Mouse (Mus musculus) G1E (cell line): ENCODE results near the gene Onecut1.

Source experiments
- CTCF ChIP-seq: IDR thresholded peaks from 2 replicates; pipeline ENCODE4 v1.5.1; 2012; ENCODE audit warnings: low read depth, low read length, inconsistent platforms, mixed read lengths
- GATA1 ChIP-seq: IDR thresholded peaks from 2 replicates; pipeline ENCODE4 v1.6.1; 2012; ENCODE audit warnings: borderline replicate concordance, low read length, inconsistent platforms, mixed read lengths
- POLR2AphosphoS5 ChIP-seq: IDR thresholded peaks from 2 replicates; pipeline ENCODE4 v1.6.1; 2012; ENCODE audit warnings: low read depth, low read length, inconsistent platforms; ENCODE audit not compliant: insufficient replicate concordance
- TAL1 ChIP-seq: conservative IDR thresholded peaks from 2 replicates; pipeline ENCODE4 v1.6.1; 2012; ENCODE audit warnings: low read depth, low read length, inconsistent platforms, mixed read lengths

DNA sequence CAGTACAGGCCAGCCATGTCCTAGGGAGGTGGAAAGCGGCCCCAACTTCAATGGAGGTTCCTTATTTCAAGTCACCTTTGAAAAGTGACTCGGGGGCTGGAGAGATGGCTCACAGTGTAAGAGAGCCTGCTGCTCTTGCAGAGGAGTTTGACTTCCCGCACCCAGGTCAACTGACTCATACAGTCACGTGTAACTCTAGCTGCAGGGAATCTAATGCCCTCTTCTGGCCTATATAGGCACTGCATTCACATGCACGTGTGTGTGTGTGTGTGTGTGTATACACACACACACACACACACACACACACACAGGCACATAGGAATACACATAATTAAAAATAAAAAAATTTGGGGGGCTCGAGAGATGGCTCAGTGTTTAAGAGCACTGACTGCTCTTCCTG is 14.6 kb downstream of the Onecut1 start:
- TF ChIP-seq CTCF (no peak), GATA1 (no peak), TAL1 (no peak), POLR2AphosphoS5 (no peak)
